Mouse (Mus musculus) adrenal gland, adult (tissue): Measurements from ENCODE around the gene Tbc1d10a.

Source experiments
- DNase-seq, 2 experiments: peaks; one replicate each; pipeline ENCODE4 v3.0.0; 2022 to 2023; ENCODE audit warnings: low spot score in 1 of 2; ENCODE audit not compliant: inconsistent age in 2 of 2

Gene Tbc1d10a

DNA sequence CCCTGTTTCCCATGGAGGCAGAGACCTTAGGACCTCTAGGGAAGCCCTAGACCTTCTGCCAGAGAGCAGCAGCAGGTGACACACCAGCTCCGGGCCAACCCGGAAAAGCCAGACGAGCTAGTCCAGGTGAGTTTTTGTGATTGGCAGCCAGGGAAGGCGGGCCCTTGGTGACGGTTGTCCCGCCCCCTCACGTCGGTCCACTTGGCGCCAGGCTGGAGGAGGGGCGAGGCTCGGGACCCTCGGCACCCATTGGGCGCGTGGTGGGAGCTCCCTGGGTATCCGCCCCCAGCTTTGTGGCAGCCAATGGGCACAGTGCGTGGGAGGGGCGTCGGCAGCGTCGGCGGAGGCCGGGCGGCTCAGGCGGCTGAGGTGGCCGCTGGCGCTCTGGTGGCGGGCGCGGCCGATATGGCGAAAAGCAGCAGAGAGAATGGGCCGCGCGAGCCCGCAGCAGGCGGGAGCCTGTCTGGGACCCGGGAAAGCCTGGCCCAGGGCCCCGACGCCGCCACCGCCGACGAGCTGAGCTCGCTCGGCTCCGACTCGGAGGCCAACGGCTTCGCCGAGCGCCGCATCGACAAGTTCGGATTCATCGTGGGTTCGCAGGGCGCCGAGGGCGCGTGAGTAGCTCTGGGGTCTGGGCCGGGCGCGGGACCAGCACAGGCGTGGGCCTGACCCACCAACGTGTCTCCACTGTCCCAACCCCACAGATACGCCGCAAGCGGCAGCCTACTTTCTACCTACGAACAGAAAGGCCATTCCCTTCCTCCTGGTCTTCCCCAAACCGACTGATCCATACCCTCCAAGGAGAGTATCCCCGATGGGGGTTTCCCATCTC is at the start of gene Tbc1d10a:
TSS of gene Tbc1d10a (plus strand) at position 304 of the 832 bp plus-strand sequence.
- peak; percentile 99 for DNase-seq

DNA sequence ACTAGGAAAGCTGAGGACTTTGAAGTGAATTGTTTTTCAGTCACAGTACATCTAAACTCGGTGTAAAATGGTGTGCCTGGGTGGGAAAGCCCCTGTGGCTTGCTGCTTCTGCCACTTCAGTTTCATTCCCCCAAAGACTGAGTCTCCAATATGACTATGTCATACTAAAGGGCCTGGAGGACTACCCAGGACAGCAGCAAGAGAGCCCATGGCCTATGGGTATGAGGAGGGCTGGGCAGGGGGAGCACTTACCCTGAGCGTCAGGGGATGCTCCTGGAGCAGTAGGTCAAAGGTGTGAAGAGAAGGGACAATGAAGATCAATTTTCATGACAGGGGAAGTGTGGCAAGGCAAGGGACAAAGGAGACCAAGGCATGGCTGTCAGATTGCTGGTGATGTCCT is 47.6 kb upstream of the Tbc1d10a start:
- no peak for DNase-seq

DNA sequence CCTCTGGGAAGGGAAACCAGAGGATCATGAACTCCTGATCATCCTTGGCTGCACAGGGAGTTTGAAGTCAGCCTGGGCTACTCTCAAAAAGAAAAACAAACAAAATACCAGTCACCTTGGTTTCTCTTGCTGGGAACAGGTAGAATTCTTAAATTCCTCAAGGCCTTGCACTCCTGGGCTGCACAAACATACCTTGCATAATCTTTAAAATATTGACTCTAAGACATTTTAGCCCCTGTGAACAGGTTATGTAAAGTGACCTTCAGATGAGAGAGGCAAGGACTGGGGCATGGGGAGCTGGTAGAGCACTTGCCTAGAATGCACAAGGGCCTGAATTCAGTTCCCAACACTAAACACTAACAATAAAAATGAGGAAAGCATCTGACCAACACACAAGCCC is 45.1 kb upstream of the Tbc1d10a start:
- no peak for DNase-seq

DNA sequence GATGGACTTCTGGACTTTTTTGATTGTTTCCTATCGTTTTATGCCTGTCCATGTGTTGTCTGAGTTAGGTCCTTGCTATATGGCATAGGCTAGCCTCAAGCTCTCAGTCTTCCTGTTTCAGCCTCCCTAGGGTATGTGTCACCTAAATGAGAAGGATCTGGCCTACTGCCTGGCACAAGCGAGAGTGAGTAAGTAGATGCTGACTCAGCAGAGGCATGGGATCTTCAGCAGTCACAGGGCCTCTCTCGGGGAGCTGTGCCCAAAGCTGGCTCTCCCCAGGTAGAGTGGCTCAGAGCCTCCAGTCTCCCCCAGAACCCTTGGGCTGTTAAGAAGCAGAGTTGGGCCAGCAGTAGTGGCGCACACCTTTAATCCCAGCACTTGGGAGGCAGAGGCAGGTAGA is 44.2 kb upstream of the Tbc1d10a start:
- DNase-seq, result no peak

DNA sequence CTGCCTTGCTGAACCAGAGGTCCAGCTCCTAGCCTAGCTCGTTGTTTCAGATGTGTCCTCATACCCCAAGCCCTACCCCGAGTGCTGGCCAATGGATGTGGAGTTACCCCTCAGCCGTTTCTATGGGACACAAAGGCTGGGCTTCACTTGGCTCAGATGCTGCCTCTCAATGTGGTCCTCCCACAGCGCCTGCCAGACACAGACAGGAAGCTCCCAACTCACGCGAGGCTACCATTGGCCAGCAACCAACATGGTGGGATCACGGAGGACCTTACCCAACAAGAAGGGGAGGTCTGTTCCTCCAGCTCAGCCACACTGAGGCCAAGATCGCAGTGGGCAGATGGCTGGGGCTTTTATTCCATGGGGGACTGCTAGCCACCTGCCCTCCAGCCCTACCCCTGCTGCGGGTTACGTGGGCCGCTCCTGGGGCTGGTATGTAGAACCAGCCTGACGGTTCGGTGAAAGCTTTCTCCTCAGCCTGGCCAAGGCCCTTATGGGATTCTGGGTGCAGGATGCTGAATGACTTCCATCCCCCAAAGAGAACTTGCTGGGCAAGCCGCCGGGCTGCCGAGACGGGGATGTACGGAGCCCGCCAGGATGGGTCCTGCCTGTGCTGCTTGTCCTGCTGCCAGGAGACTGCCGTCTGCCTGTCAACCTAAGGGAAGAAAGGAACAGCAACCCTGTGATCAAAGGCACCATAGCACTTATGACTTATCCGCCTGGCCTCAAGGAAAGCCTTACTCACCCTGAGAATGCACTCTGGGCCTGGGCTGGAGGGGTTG is 43.1 kb upstream of the Tbc1d10a start:
- DNase-seq, result no peak

DNA sequence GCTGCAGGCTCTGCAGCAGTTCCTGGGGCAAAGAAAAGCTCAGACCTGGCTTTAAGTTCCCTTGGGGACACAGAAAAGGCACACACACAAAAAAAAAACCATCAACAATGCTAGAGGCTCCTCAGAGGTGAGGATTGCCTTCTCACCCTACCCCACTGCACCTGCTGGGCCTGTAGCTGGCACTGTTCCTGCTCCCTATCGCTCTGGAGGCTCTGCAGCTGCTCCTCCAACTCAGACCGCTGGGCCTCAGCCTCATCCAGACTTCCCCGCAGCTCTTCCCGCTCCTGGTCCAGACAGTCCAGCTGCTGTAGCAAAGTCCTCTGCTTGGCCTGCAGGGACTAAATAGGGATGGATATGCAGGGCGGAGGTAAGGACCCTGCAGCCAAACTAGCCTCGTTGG is 40.2 kb upstream of the Tbc1d10a start:
- DNase-seq, result no peak

- DNase-seq, result no peak
Measured at GRCm38 (mm10) chr11:4147098-4147497, 39.5 kb upstream of the Tbc1d10a start.

- peak in 1 of 2 experiments; percentile 49 for DNase-seq
Measured at GRCm38 (mm10) chr11:4148120-4148519, 38.5 kb upstream of the Tbc1d10a start.

- peak in 1 of 2 experiments; percentile 59 for DNase-seq
Measured at GRCm38 (mm10) chr11:4148536-4149156, 37.9 kb upstream of the Tbc1d10a start.

DNA sequence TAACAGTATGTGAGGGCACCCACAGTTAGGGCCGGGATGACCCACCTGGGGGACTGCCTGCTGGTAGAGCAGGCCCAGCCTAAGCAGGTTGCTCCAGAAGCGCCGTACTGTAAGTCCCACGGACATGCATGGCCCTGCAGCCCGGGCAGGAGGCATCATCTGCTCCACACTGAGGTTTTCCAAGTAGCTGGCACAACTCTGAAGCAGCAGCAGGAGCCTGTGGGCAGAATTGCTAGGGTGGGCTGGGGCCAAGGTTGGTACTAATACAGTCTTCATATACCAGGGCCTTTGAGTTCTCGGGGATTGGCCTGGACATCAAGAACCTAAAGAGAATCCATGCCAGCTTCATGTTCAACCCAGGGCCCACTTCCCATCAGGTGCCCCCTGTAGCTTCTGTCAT is 36.7 kb upstream of the Tbc1d10a start:
- no peak for DNase-seq

GRCm38 (mm10) chr11:4153694-4154093 is 32.9 kb upstream of the Tbc1d10a start:
- DNase-seq, result no peak

DNA sequence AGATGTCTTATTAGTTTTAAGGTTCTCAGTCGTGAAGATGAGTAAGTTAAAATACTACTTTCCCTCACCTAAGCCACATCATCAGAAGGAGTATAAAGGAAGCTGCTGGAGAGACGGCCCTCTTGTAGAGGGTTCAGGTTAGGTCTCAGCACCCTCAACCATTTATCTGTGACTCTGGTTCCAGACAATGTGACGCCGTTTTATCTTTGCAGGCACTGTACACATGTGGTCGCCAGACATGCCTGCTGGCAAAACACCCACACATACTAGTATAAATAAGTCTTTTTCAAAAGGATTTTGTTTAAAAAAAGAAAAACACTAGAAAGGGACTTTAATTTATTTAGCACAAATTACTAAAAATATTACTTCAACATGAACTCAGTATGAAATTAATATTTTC is 30.9 kb upstream of the Tbc1d10a start:
- DNase-seq, result no peak

DNA sequence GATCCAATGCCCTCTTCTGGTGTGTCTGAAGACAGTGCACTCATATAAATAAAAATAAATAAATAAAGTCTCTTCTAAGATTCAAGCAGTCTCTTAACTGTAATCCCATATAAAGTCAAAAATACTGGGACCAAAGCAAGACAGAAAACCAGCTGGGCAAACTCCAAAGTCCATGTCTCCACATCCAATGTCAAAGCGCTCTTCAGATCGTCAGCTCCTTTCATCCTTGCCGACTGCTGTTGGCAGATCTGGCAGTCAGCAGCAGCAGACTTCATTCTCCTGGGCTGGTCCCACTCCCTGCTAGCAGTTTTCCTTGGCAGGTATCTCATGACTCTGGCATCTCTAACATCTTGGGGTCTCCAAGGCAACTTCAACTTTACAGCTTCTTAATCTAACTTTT is 27.9 kb upstream of the Tbc1d10a start:
- no peak for DNase-seq

- DNase-seq, result peak; percentile 95 to 98
Measured at GRCm38 (mm10) chr11:4159808-4160708, 26.5 kb upstream of the Tbc1d10a start, which contains the start of the genes Ccdc157 and Sf3a1. TSS of gene Ccdc157 (minus strand) at chr11:4160293. TSS of gene Sf3a1 (plus strand) at chr11:4160350.

DNA sequence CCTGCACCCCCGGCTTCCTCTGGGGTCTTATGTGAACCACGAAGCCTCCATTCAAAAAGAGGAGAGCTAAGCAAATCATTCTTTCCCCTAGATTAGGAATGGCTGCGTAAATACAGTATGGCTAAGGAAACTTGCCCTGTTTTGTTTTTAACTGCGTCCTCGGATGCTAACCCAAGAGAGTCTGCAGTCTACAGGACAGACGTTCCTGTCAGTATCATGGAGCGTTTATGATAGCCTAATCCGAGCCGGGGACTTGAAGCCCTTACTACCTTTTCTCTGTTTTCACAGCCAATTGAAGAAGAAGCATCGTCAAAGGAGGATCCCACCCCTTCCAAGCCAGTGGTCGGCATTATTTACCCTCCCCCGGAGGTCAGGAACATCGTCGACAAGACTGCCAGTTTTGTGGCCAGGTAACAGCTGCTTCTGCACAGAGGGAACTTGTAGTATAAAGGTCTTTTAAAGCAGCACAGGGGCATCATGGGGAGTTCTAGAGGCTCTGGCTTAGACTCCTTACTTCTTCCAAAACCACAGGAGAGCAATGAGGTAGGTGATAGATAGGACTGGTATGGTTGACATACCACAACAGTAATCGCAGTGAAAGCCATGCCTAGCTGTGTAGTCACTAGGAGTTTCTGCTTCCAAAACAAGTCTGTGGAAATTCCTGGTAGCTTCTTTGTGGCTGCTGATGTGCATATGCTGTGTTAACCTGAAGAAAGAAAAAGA is 25.7 kb upstream of the Tbc1d10a start:
- DNase-seq, result no peak

GRCm38 (mm10) chr11:4164701-4165100 is 21.9 kb upstream of the Tbc1d10a start:
- DNase-seq, result peak in 1 of 2 experiments; percentile 68

DNA sequence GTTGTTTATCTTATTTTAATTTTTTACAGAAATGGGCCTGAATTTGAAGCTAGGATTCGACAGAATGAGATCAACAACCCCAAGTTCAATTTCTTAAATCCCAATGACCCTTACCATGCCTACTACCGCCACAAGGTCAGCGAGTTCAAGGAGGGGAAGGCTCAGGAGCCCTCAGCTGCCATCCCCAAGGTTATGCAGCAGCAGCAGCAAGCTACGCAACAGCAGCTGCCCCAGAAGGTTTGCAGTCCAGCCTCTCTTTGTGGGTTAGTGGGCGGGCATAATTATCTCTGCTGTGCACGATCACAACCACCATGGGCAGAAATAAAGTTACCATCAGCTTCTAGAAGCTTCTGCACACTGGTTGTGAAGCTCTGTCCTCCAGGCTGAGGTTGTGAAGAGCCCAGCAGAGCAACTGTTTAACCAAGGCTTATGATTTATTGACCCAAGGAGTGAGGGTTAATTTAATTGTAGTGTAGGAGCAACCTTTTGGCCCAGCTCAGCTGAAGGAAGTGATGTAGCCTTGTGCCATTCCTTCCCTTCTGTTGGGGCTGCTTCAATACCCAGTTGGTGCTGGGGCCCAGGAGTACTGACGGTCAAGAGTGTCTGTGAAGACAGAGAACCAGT is 20.0 kb upstream of the Tbc1d10a start:
- DNase-seq, result peak in 1 of 2 experiments; percentile 67

- DNase-seq, result peak; percentile 21 to 63
Measured at GRCm38 (mm10) chr11:4174586-4174985, 12.0 kb upstream of the Tbc1d10a start.

DNA sequence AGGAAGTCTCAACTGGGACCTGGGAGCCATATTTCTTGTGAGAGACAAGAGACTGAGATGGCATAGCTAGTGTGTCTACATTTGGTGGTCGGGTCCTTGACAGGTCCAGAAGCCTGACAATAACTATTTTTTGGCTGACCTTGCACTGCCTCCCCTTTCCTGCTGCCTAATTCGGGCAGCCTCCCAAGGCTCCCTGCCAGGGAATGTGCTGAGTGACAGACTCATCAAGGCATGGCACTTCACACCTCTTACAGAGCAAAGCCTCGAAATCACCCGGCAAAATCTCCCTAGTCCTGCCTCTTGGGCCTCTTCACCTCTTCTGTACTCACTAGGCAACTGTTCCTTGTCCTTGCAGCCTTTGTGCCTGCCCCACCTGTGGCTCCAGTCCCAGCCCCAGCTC is 8.9 kb upstream of the Tbc1d10a start:
- DNase-seq, result no peak
